Mouse (Mus musculus) limb, embryonic 12.5 days (tissue): ENCODE results near the gene Mansc4. TPM values are rescaled to one million over a fixed set of nuclear protein-coding genes. Genes with fewer than 3 reads are reported as not detected.

Source experiments
- polyA plus RNA-seq: library from polyadenylated mRNA; unstranded; fragments of >200 nt; fragmentation: Nextera tagmentation; extraction: Ambion mirVana; gene quantifications from 2 replicates; pipeline ENCODE4 v1.2.1, GENCODE M21; 2016

Mansc4 gene
- polyA plus RNA-seq, 1 experiment from 2014 or later, result 2.6 TPM

Other genes starting within 250 kb of the Mansc4 start
- gene Smco2, start 236.9 kb downstream of the Mansc4 start, polyA plus RNA-seq, result not detected in 2 replicates
- 61.0 and 68.0 TPM in 2 replicates for gene Ppfibp1, start 198.5 kb downstream of the Mansc4 start, polyA plus RNA-seq
- gene 1700034J05Rik, start 132.6 kb downstream of the Mansc4 start, polyA plus RNA-seq, result 0.10 and 0.11 TPM in 2 replicates
- gene Rep15, start 54.4 kb downstream of the Mansc4 start, polyA plus RNA-seq, result 1.6 and 2.0 TPM in 2 replicates
- 102 and 106 TPM in 2 replicates for gene Mrps35, start 44.3 kb downstream of the Mansc4 start, polyA plus RNA-seq
- 9.3 and 9.6 TPM in 2 replicates for gene Klhl42, start 4.3 kb upstream of the Mansc4 start, polyA plus RNA-seq
- 5.4 and 7.5 TPM in 2 replicates for gene Pthlh, start 177.2 kb upstream of the Mansc4 start, polyA plus RNA-seq